Mouse (Mus musculus) olfactory bulb, adult 2 months (tissue): ENCODE measurements at regions not wholly inside any gene's neighbourhood (a gene's known extent, or its start where the extent isn't known, plus 50 kb on each side); places are given as distances from the start of the nearest gene placed in this dataset.

ENCODE experiments used
- H3K27ac ChIP-seq: fragments of 200-500 bp; 2 replicates; pipeline ENCODE4 v1.5.1; 2012; ENCODE audit warnings: low read depth, low read length; ENCODE audit not compliant: insufficient read depth
- H3K4me1 ChIP-seq: fragments of 200-500 bp; 2 replicates; pipeline ENCODE4 v1.6.1; 2012; ENCODE audit warnings: low read length; ENCODE audit not compliant: control insufficient read depth, insufficient read depth
- H3K4me3 ChIP-seq: fragments of 200-500 bp; 2 replicates; pipeline ENCODE4 v1.5.1; 2012; ENCODE audit warnings: mild to moderate bottlenecking, low read depth, low read length, moderate library complexity; ENCODE audit not compliant: insufficient read depth
- CTCF ChIP-seq: fragments of 200-500 bp; IDR thresholded peaks from 2 replicates; pipeline ENCODE4 v1.5.1; 2012; ENCODE audit warnings: low read depth, mild to moderate bottlenecking, low read length, moderate library complexity; ENCODE audit not compliant: insufficient read depth
- POLR2A ChIP-seq: fragments of 200-500 bp; IDR thresholded peaks from 2 replicates; pipeline ENCODE4 v1.6.1; 2012; ENCODE audit warnings: mild to moderate bottlenecking, low read depth, low read length, moderate library complexity; ENCODE audit not compliant: insufficient read depth
- WGBS: fragments of 180-500 bp; shearing (Covaris S2); methylation state at CpG from one replicate; pipeline ENCODE4 v1.1.7; 2018; 5-methylcytosine and 5-hydroxymethylcytosine counted together

GRCm38 (mm10) chr2:128395308-128396007, 195.6 kb upstream of the Spdye4c start:
- no peak overlapping the region for H3K4me3 ChIP-seq

DNA sequence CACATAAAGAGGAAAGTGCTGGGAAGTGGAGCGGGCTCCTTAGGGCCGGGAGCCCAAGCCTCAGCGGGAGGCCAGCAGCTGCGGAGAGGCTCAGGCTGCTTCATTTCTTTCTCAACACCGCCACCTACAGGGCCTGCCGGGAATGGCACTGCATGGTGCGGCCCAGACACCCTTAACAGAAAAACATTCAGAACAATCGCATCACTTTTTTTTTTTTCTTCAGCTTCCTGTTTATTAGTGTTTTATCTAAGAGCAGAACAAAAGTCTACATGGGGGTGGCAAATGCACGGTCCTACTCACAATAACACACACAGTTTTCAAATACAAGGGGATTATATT, 195.0 kb upstream of the Spdye4c start:
- TF ChIP-seq CTCF (peak; percentile 97), POLR2A (no peak)
- Histone ChIP-seq H3K27ac (no peak overlapping the region), H3K4me1 (no peaks in the 10 kb centered on the region), H3K4me3 (no peak overlapping the region)
- 3% methylated on average over 9 of the region's 9 CpGs for WGBS

More at GRCm38 (mm10) chr2:128395308-128396007, 195.6 kb upstream of the Spdye4c start:
- TF ChIP-seq POLR2A (no peak), CTCF (no peak)
- H3K27ac ChIP-seq = no peak overlapping the region
- H3K4me1 ChIP-seq = no peaks in the 10 kb centered on the region
- 68% methylated on average over 4 of the region's 4 CpGs for WGBS

- Histone ChIP-seq H3K4me1 (no peaks in the 10 kb centered on the region), H3K4me3 (no peak overlapping the region), H3K27ac (no peak overlapping the region)
- no peak for TF ChIP-seq POLR2A
- TF ChIP-seq CTCF = no peak
- 88% methylated on average over 8 of the region's 8 CpGs for WGBS
Measured at GRCm38 (mm10) chr2:128401359-128401758, 189.7 kb upstream of the Spdye4c start.

DNA sequence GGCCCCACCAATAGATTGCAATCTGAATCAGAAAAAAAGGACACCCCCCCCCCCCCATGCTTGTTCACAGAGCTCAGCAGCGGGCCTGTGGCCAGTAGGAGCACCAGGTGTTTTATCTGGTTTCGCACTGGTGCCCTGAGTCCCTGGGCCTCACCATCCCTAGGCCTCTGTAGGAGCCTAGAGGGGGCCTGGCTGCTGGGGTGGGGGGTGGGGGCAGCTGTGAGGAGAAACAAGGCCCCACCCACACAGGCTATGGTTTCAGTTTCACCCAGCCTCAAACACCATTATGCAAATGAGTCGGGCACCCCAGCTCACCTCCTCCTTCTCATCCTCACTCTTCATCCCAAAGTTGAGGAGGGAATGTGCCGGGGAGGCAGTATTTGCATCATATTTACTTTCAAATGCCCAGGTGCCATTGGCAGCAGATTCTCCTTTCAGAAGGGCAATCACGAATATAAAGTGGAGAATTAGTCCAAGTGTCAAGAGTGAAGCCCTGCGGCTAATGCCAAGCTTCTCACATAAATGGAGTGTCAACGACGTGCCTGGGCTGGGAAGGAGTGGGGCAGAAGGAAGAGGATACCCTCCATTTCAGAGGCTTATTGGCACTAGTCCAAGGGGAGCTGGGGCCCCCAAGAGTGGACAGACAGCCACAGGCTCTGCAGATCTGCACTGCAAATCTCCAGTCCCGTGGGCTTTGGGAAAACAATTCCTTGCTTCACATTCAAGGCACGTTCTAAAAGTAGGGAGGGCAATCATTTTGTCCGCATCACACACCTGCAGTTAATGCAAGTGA, 187.7 kb upstream of the Spdye4c start:
- WGBS = 70% methylated on average over 11 of the region's 11 CpGs
- TF ChIP-seq POLR2A (no peak), CTCF (no peak)
- no peak overlapping the region for H3K4me3 ChIP-seq
- H3K4me1 ChIP-seq = no peaks in the 10 kb centered on the region
- no peak overlapping the region for H3K27ac ChIP-seq

DNA sequence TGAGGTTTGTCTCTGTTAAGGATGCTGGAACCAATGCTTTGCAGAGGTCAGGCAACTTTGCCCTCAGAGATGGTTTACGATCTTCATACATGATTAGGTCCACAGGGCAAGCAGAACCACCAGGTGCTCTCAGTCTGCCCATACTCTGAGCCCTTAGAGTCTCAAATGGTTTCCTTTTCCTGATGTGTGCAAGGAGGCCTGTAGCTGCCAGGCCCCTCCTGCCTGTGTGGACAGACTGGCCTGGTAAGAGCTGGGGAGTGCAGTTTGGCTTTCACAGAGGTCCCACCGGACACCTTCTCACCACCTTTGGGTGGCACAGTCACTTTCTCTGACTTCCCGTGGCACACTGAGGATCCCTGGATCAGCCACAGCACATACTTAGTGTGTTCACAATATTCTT, 186.6 kb upstream of the Spdye4c start:
- WGBS = 97% methylated on average over 3 of the region's 3 CpGs
- Histone ChIP-seq H3K27ac (no peak overlapping the region), H3K4me1 (no peaks in the 10 kb centered on the region), H3K4me3 (no peak overlapping the region)
- TF ChIP-seq POLR2A (no peak), CTCF (no peak)

- Histone ChIP-seq H3K4me1 (no peaks in the 10 kb centered on the region), H3K27ac (no peak overlapping the region), H3K4me3 (no peak overlapping the region)
- WGBS = 91% methylated on average over 7 of the region's 7 CpGs
- TF ChIP-seq CTCF = no peak
- TF ChIP-seq POLR2A = no peak
Measured at GRCm38 (mm10) chr2:128407076-128407475, 183.9 kb upstream of the Spdye4c start.

DNA sequence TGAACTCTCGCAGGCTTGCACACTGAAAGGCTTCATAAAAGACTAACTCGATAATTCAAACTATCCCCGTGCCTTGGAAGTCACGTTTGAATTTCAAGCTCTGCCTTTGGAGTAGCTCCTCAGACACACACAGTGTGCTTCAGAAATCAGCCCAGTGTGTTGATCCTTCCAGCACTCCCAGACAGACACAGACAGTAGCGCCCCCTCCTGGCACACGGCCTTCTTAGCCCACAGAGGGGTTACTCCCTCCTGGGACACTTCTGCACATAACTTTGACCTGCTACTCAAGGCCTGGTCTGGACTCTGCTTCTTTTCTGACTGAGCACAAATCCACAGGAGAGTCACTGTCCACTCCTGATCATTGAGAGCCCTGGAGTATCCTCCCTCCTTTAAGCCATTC, 182.3 kb upstream of the Spdye4c start:
- 0 out of 2 replicates have a peak, but pooled peaks have one; percentile 14 for TF ChIP-seq CTCF
- TF ChIP-seq POLR2A = no peak
- Histone ChIP-seq H3K27ac (no peak overlapping the region), H3K4me1 (peaks cover 3% of the 10 kb centered on the region), H3K4me3 (no peak overlapping the region)
- 46% methylated on average over 6 of the region's 6 CpGs for WGBS

DNA sequence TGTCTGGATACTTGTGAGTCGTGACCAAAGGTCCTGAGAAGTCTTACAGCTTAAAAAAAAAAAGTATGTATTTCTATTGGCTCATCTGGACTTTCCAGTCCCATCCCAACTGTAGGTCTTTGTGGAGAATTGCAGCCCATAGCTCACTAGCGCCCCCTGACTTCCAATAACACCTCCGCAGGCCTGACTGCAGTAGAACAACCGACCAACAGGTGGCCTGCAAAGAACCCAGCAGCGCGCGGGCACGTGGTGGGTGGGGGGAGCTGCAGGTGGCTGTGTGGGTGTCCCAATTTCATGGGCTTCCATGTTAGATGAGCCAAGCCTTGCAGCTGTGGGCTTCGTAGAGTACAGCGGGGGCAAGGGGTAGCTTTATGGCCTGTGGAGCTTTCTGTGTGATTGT, 178.7 kb upstream of the Spdye4c start:
- Histone ChIP-seq H3K4me1 (peaks cover 3% of the 10 kb centered on the region), H3K27ac (no peak overlapping the region), H3K4me3 (no peak overlapping the region)
- WGBS = 16% methylated on average over 10 of the region's 10 CpGs
- peak; percentile 30; the same call in 1 of the 2 replicates for TF ChIP-seq CTCF
- no peak for TF ChIP-seq POLR2A

GRCm38 (mm10) chr2:128412974-128413373, 178.0 kb upstream of the Spdye4c start:
- Histone ChIP-seq H3K4me1 (peaks cover 3% of the 10 kb centered on the region), H3K27ac (no peak overlapping the region), H3K4me3 (no peak overlapping the region)
- WGBS = 71% methylated on average over 10 of the region's 10 CpGs
- TF ChIP-seq POLR2A = no peak
- no peak for TF ChIP-seq CTCF
